Mouse (Mus musculus): ENCODE data around the gene Pip5k1b.

GRCm38 (mm10) chr19:24253657-24254260 is 301.9 kb downstream of the Pip5k1b start:
- no peak for TF ChIP-seq TAL1 (IDR thresholded peaks at IDR 0.05; ENCODE audit: low read length)
- no peak for TF ChIP-seq GATA1 (IDR thresholded peaks at IDR 0.05; ENCODE audit: low read length)
